Mouse (Mus musculus) c-Kit-positive CD71-positive TER-119-positive erythroid progenitor cells, embryonic 14.5 days (primary cell): ENCODE data around the gene Gm960.

Experiments used
- DNase-seq: peaks from one replicate; pipeline ENCODE4 v3.0.0-alpha.2; 2013; ENCODE audit warnings: low spot score

Gm960 gene

DNA sequence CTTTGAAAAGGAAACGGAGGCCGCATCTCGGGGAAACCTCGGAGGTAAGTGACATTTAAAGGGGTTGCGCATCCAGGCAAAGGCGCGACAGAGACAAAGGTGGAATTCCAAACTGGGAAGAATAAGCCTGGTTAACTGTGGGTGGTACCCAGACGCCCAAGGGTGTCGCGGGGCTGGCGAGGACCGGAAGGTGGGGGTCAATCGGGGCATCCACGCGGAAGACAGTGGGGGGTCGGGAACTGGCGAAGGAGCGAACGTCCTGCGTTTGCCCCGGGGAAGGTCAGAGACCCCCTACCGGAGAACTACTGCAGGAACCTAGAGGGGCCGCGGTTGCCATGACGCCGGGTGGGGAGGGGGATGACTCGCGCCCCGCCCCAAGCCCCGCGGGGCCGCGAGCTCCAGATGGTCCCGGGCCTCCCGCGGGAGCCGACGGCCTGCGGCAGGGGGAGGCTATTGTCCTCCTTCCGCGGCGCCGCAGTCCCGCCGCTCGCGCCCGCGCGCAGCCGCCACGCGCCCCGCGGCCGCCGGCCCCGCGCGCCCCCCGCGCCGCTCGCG is 13.2 kb upstream of the Gm960 start:
- DNase-seq, result no peak

DNA sequence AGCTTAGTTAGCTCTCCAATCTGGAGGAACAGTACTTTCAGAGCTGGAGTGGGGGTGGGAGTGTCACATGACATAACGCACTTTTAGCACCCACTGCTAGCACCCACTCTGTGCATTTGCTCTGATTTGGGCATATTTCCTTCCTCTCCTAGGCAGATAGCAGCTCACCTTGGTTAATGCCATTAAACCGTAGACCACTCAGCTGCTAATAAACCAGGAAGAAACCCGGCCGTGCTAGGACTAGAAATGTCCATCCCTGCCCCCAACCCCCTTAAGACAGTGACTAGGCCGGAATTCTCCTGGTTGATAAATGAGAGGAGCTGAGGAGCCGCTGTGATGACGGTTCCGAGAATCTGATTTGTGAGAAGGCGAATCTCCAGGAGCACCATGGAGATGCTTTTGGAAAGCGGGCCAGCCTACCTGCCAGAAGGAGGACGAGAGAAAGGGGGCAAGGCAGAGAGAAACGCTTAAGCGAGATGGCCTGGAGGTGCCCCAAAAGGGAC is 12.7 kb upstream of the Gm960 start, which contains the start of gene Sptbn2:
Gene Sptbn2, plus strand, starts transcription at position 70 of the 503 bp plus-strand sequence.
- no peak for DNase-seq

DNA sequence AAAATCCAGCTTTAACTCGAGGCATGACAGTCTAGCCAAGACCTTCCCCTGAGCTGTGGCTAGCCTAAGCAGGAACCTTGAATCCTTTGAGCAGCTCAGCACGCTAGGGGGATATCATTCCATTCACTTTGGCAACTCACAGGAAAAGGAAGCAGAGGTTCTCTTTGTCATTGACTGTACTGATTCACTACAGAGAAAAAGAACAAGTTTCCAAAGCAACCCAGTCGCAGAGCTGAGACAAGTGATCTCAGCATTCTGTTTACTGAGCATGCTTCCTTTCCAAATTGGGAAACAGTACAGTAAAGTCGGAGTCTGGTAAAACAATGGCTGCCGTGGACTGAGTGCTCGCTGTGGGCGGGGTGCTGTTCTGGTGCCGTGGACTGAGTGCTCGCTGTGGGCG is 10.3 kb upstream of the Gm960 start:
- no peak for DNase-seq

DNA sequence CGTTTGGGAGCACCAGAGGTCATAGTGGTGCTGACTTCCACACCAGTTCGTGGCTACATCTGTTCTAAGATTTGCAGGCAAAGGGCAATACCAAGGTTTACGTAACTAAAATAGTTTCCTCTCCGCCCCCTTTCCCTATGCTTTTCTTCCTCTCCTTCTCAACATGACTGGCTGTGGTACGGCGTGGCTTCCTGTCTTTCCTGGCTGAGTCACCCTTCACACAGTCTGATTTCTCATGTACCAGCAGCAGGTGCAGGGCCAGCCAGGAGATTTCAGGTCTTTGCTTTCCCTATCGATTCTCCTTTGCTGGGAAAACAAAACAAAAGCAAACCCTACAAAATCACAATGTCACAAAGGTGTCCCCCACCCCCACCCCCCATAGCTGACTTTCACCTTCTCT is 2.8 kb upstream of the Gm960 start:
- no peak for DNase-seq

DNA sequence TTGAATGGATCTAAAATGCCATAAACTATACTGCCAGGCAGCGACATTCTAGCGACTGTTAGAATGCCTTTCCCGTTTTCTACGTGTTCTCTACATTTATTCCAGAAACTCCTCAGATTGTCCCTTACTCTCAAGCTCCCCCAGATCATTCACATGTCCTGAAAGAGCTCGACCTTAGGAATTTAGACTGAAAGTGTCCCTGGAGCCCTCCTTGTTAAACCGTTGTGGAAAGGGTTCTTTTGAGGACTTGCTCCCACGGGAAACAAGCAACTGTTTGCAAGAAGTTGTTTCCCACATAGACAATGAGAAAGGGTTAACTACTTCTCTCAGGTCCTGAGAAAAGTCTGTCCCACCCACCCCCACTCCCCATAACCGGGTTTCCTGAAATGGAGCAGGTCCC is 2.2 kb upstream of the Gm960 start:
- DNase-seq, result no peak

DNA sequence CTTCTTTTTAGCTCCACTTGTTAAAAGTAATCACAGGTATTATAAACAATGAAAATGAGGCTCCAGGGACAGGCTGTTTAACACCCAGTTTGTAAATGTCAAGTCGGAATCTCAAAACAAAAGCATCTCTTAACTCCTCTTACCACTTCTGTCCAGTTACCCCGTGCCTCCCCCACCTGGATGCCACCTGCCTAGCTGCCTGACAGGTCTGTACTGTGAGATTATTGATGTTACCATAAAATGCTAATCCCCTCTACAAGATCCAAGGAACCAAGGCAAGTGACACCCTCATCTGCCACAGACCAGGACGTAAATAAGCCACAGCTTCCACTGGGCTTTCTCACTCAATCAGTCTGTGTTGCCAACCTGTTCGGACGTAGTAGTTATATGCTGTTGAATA is 1.4 kb upstream of the Gm960 start:
- DNase-seq, result no peak

DNA sequence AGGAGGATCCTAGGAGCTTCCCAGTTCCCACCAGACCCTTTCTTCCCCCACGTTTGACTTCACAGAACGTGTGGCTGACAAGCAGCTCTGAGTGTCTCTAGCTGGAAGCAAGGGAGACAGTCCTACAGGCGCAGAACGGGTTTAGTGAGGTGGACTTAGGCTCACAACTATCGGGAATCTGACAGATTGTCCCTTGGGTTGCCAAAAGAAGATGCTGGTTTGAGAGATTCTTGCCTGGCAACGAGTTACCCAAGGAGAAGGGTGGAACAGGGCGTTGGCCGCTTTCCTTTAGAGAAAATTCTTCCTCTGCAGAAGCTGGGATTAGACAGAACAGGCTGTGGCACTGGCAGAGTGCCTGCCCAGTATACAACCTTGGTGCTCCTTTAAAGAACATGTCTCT is 388 bp upstream of the Gm960 start:
- DNase-seq, result no peak

DNA sequence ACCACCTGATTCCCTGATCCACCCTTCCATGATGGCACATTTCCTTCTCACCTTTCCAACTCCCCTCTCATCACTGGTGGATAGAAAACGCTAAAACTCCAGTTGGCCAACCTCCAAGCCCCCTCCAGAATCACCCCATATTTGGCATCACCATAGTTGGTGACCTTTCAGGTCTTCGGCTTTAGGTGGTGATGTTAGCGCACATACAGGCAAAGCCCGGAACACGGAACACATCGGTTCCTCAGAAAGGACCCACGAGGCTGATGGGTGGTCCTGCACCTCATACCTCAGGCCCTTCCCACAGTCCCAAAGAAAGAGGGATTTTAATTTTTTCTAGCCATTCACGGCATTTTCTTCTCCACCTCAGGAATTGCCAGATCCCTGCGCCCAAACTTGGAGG is 747 bp downstream of the Gm960 start:
- DNase-seq, result no peak

DNA sequence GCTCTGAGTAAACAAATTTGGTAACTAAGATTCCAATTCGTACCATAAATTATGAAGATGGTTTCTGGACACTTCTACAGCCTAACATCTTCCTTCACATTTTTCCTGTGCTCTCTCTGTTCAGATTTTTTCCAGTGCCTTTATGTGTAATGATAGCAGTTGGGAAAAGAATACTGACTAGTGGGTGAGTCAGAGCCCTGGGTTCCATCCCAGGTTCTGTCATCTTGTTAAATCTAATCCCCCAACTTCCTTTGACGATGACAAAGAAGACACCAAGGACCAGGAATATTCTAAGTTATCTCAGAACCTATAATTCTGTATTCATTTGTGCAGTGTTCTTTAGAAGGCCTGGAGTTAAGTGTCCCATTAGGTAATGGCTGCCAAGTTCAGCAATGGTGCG is 1.3 kb downstream of the Gm960 start:
- DNase-seq, result no peak

DNA sequence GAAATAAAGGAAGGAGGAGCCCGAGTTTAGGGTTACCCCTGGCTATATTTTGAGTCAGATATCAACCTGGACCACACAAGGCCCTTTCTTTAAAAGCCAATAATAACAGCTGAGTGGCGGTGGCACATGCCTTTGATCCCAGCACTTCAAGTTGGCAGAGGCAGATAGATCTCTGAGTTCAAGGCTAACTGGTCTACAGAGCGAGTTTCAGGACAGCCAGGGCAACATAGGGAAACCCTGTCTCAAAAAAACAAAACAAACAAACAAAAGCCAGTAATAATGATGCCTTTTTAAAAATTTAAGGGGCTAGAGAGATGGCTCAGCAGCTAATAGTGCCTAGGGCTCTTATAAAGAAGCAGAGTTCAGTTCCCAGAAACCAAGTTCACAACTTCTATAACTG is 4.1 kb downstream of the Gm960 start:
- no peak for DNase-seq

DNA sequence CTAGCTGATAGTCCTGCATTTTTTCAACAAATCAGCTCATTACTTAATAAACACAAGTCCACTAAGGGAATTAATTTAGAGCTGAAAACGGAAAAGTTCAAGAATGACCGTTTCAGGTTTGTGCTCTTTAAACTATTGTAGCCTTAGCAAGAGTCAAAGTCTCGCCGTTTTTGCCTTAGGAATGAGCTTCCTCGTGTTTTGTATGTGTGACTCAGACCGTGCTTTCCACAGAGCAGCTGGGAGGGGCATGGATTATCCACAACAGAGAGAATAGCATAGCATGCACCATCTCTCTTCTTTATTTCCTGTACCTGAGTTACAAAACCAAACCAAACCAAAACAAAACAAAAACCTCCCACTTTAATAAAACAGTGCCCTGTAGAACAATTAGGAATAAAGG is 26.1 kb downstream of the Gm960 start:
- DNase-seq, result no peak

DNA sequence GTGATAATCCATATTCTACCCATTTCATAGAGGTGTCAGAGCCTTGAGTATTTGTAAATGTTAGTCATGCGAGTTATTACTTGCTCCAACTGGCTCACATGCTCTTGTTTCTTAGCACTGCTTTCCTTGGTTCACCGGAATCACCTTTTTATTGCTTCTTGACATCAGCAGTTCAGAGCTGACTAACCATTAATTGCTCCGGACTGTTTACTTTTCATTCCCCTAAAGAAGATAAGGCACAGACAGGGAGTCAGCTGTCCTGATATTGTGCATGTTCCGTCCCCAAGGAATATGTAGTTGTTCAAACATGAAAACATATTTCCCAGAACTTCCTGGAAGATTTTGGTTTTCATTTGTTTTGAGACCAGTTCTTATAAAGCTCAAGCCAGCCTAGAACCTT is 27.7 kb downstream of the Gm960 start:
- no peak for DNase-seq

DNA sequence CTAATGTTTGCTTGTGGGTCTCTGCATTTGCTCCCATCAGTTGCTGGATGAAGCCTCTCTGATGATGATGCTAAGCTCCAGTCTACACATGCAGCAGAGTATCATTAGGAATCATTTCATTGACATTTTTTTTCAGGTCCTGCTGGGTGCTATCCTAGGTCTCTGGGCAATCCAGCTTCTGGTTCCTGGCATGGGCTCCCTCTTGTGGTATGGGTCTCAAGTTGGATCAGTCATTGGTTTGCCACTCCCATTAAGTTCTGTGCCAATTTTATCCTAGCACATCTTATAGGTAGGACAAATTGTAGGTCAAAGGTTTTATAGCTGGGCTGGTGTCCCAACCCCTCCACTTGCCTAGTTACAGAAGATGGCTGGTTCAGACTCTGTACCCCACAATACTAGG is 31.7 kb downstream of the Gm960 start:
- no peak for DNase-seq

DNA sequence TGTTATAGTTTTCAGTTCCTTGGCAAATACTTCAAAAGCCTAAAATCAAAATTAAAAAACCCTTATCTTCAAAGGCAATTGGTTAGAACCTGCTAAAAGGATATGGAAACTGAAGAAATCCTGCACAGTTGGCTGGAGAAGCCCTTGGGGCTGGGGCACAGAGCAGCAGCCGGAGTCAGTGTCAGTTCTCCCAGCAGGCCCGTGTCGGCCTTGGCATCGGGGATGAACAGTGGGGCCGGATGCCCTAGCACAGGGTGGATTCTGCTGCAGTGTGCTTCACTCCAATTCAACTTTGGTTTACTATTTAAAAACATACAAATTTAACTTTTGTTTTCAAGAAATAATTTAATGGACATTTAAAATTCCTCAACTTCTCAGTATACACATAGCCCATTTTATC is 40.3 kb downstream of the Gm960 start:
- DNase-seq, result no peak

DNA sequence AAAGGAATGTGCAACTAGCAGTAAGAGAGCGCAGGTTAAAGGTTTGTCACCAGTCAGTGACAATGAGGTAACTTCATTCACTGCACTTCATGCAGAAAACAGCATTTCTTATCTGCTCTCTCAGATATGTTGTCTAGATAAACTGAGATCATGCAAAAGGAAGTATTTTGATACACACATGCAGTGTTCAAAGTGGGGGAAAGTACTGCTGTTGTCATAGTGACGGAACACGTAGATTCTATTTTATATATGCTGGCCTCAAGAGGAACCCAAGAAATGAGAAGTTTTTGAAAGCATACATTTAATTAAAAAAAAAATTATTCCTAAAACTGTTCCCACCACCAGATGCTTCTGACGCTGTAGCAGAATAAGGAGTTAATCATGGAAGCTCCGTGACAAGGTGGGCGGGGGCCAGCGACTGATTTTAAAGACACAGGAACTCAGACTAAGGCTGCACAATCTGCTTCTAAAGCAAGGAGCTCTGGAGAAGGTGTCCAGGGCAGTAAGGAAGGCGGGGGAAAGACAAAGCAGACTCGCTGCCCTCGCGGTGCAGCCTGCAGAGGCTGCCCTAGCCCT is 51.5 kb downstream of the Gm960 start:
- DNase-seq, result no peak

DNA sequence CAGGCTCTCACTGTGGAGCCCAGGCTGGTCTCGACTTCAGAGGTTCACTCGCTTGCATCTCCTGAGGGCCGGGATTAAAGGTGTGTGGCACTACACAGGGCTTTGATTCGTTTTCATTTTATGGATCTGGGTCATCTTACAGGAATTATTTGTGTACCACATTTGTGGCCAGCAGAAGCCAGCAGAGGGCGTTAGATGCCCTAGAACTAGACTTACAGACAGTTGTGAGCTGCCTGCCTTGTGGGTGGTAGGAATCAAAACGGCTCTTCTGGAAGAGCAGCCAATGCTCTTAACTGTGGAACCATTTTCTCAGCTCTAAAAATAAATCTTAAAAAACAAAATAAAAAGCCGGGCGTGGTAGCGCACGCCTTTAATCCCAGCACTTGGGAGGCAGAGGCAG is 54.2 kb downstream of the Gm960 start:
- DNase-seq, result no peak

DNA sequence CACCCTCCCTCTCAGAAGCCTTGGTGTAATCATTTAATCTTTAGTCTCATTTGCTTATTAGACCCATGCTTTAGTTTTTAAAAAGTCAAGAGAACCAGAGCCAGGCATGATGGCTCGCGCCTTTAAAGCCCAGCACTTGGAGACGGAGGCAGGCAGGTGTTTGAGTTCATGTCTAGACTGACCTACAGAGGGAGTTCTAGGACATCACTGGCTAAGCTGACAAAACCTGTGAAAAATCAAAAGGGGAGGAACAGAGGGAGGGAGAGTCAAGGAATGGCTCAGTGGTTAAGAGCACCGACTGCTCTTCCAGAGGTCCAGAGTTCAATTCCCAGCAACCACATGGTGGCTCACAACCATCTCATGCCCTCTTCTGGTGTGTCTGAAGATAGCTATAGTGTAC is 62.5 kb downstream of the Gm960 start:
- no peak for DNase-seq

DNA sequence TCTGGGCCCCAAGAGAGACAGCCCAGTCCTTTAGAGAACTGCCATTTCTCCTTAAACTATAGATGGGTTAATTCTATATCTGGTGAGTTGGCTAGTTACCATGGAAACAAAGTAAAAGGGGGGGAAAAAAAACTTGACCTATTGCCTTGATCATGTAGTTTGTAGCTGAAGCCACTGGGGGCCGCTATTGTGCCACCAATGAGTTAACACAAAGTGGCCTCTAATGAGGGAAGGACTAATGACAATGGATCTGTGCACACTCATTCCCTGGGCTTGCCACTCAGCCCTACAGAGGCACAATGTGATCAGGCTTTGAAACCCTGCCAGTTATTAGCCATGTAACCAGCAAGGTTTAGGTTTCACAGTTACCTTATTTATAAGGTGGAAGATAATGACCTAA is 69.6 kb downstream of the Gm960 start:
- peak; percentile 63 for DNase-seq

DNA sequence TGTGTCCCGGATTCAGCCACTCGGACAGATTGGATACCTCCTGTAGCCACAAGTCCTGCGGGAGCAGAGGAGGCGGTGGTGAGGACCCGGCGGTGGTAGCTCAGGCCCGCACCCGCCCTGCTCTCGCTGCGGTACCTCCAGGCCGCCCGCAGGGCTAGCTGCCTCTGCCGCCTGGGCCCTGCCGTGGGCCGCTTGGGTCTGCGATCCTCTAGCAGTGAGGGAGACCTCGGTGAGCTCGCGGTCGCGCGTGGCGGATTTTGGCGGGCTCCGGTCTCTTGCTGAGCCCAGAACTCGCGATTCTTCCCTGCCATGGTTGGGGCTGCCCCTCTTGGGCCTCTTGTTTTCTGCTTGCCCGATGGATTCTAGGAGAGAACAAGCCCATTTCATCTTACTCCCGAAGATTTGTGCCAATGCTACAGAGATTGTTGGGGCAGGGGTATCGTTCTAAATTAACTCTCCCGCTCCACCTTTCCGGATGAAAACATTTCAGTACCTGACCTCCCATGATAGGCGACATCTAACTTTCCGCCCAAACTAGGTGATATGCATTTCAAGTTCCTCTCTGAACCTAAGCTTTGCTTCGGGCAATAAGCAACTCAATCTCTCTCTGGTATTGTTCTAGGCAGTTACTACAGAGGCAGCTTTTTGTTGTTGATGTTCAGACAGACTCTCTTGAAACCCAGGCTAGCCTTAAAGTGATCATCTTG is 72.5 kb downstream of the Gm960 start:
- no peak for DNase-seq

DNA sequence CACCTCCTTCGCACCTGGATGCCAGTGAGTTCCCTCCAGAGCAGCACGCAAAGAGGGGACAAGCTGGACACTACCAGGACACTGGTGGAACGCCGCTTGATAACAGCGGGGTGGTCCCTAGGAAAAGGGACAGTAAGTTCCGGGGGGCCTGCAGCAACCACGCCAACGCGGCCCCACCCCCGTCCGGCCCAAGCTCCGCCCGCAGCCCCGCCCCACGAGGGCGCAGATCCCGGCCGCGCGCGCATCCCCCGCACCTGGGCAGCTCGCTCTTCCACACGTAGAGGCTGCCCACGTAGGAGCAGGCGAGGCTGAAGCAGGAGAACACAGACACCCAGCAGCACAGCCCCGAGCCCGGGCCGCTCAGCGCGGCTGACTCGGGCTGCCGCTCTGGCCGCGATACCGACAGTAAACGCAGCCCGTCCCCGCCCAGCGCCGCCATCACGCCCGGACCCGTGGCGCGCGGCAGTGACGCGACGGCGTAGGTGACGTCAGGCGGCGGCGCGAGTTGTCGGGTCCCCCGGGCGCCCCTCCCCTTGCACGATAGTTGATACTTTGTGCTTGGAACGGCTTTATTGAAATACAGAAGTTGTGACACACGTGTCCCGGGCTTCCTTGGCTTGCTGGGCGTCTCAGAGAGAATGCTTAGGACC is 73.2 kb downstream of the Gm960 start, which contains the start of gene Rce1:
Gene Rce1, minus strand, starts transcription at position 463 of the 650 bp plus-strand sequence.
- peak; percentile 88 for DNase-seq

DNA sequence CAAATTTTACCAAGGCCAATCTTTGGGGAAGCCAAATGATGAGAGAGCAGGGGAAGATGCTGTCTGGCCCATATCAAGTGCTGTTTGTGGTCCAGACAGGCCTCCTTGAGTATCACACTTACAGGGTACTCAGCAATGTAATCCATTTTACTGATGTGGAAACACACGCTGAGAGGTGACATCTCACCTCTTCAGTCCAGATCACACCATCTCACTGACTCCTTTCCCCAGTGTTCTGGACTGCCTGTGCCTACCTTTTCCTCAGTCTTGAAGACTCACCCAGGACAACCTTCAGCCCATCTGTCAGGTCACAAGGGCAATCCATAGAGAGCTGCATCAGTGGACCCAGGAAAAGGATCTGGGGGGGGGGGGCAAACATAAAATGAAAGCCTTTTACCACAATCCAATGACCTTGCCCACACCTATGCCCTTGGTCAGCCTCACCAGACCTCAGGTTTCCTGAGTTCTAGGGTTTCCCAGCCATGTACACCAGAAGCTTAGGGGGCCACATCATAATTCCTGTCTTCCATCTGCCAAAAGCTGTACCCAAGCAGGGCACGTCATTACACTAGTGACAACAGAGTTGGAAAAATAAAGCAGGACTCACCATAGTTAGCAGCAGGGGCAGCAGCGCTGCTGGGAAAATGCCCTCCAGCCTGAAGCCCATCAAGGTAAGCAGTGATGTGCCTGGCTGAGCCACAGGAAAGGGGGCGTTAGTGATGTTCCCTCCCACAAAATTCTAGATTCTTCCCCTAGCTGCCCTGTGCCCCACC is 73.9 kb downstream of the Gm960 start:
- DNase-seq, result no peak

DNA sequence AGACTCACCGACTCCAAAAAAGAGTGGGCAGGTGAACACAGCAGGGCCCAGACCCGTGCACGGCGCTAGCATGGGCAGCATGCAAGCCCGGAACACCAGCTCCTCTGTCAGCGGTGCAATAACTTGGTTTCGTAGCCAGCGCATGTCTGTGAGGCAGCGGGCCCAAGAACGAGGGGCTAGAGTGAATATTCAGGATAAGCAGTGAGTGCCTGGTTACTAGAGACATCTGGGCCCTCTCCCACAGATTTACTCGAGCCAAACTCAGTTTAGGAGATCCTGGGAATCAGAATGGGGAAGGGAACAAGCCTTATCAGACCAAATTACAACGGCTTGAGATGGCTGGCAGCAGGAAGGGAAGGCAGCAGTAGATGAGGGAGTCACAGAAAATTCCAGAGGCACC is 74.5 kb downstream of the Gm960 start:
- no peak for DNase-seq
